Mouse (Mus musculus): ENCODE measurements around the gene Klk15.
"Not testable (repeated sequence)": the region's sequence is repeated elsewhere in the genome, so short reads cannot be mapped to it uniquely, and the experiment has no call there.

The Klk15 gene

GRCm38 (mm10) chr7:43933440-43933839 lies at the start of gene Klk15:
Gene Klk15 (plus strand): TSS chr7:43933740.
- no peak for DNase-seq (ENCODE audit: low read depth, low spot score)

GRCm38 (mm10) chr7:43891365-43891764 lies 42.2 kb upstream of the Klk15 start:
- no peak for DNase-seq (ENCODE audit: low read depth, low spot score)

- DNase-seq (ENCODE audit: low read depth, low spot score) = no peak
Observed at GRCm38 (mm10) chr7:43891788-43892187, 41.8 kb upstream of the Klk15 start.

- peak; percentile 80 for DNase-seq (ENCODE audit: low read depth, low spot score)
Observed at GRCm38 (mm10) chr7:43894836-43895235, 38.7 kb upstream of the Klk15 start.

GRCm38 (mm10) chr7:43914821-43915220 lies 18.7 kb upstream of the Klk15 start:
- DNase-seq (ENCODE audit: low read depth, low spot score) = no peak

- DNase-seq (ENCODE audit: low read depth, low spot score) = no peak
Observed at GRCm38 (mm10) chr7:43918426-43918825, 15.1 kb upstream of the Klk15 start.

- no peak for DNase-seq (ENCODE audit: low read depth, low spot score)
Observed at GRCm38 (mm10) chr7:43918871-43919270, 14.7 kb upstream of the Klk15 start.

GRCm38 (mm10) chr7:43919559-43920451 lies 13.7 kb upstream of the Klk15 start:
- DNase-seq (ENCODE audit: low read depth, low spot score) = peak; percentile 66

GRCm38 (mm10) chr7:43920582-43920981 lies 13.0 kb upstream of the Klk15 start:
- DNase-seq (ENCODE audit: low read depth, low spot score) = no peak

- DNase-seq (ENCODE audit: low read depth, low spot score) = no peak
Observed at GRCm38 (mm10) chr7:43921087-43921486, 12.5 kb upstream of the Klk15 start.

GRCm38 (mm10) chr7:43921941-43922340 lies 11.6 kb upstream of the Klk15 start:
- no peak for DNase-seq (ENCODE audit: low read depth, low spot score)

- no peak for DNase-seq (ENCODE audit: low read depth, low spot score)
Observed at GRCm38 (mm10) chr7:43925985-43926384, 7.6 kb upstream of the Klk15 start.

GRCm38 (mm10) chr7:43928521-43928920 lies 5.0 kb upstream of the Klk15 start:
- no peak for DNase-seq (ENCODE audit: low read depth, low spot score)

GRCm38 (mm10) chr7:43932337-43932736 lies 1.2 kb upstream of the Klk15 start:
- no peak for DNase-seq (ENCODE audit: low read depth, low spot score)

GRCm38 (mm10) chr7:43934747-43935146 lies 1.2 kb downstream of the Klk15 start:
- no peak for DNase-seq (ENCODE audit: low read depth, low spot score)

GRCm38 (mm10) chr7:43936551-43936950 lies 3.0 kb downstream of the Klk15 start:
- no peak for DNase-seq (ENCODE audit: low read depth, low spot score)

GRCm38 (mm10) chr7:43942293-43942692 lies 8.8 kb downstream of the Klk15 start:
- not testable (repeated sequence) for DNase-seq (ENCODE audit: low read depth, low spot score)

- no peak for DNase-seq (ENCODE audit: low read depth, low spot score)
Observed at GRCm38 (mm10) chr7:43944727-43945264, 11.3 kb downstream of the Klk15 start.

GRCm38 (mm10) chr7:43950364-43950763 lies 16.8 kb downstream of the Klk15 start, which contains the start of gene Klk1b8:
Gene Klk1b8 (plus strand): TSS chr7:43950664.
- no peak for DNase-seq (ENCODE audit: low read depth, low spot score)

- no peak for DNase-seq (ENCODE audit: low read depth, low spot score)
Observed at GRCm38 (mm10) chr7:43952703-43953102, 19.2 kb downstream of the Klk15 start.

GRCm38 (mm10) chr7:43966451-43966850 lies 32.9 kb downstream of the Klk15 start, which contains the start of gene Klk1b1:
Gene Klk1b1 (plus strand): TSS chr7:43966751.
- no peak for DNase-seq (ENCODE audit: low read depth, low spot score)

- DNase-seq (ENCODE audit: low read depth, low spot score) = no peak
Observed at GRCm38 (mm10) chr7:43967058-43967457, 33.5 kb downstream of the Klk15 start.

- no peak for DNase-seq (ENCODE audit: low read depth, low spot score)
Observed at GRCm38 (mm10) chr7:43967612-43968011, 34.1 kb downstream of the Klk15 start.

Data from embryo, embryonic 11.5 days (tissue).